Mouse (Mus musculus): ENCODE measurements around the gene Prl2c3. TPM values are rescaled to one million over a fixed set of nuclear protein-coding genes. Genes with fewer than 3 reads are reported as not detected.
"Not testable (repeated sequence)": the region's sequence is repeated elsewhere in the genome, so short reads cannot be mapped to it uniquely, and the experiment has no call there.

Gene Prl2c3
- total RNA-seq (2015; ENCODE audit: low replicate concordance) (not detected in 2 replicates), total RNA-seq (2017; ENCODE audit: low replicate concordance) (not detected in 2 replicates)

DNA sequence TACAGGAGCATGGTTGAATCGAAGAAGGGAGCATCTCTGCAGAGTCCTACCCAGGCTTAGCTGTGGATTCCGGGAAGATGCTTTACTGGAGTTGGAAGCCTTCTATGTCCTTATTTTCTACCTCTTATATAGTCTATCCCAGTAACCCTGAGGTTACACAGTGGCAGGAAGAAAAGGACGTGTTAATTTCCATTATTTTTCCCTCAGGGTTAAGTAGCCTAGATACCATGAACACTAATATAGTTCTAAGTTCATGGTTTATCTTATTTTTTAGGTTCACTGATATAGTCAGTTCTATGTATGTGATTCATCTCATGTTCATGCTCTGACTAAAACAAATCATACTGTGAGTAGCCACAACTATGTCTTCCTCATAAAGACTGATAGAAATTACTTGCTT is at the start of gene Prl2c3:
Prl2c3 (minus strand) TSS at position 101 of the 400 bp plus-strand sequence.
- not testable (repeated sequence) for ATAC-seq (replicated peaks; ENCODE audit: low FRiP score, poor library complexity, severe bottlenecking)

DNA sequence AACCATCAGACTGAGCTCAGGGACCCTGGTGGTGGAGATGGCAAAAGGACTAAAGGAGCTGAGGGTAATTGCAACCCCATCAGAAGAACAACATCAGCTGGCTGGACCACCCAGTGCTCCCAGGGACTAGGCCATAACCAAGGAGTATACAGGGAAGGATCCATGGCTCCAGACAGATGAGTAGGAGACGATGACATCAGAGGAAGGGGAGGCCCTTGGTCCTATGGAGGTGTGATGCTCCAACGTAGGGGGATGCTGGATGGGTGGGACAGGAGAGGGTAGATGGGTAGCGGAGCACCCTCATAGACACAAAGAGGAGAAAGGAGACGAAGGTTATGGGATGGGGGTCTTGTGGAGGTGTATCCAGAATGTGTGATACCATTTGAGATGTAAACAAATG is 48.4 kb upstream of the Prl2c3 start:
- ATAC-seq (replicated peaks; ENCODE audit: low FRiP score, poor library complexity, severe bottlenecking), result not testable (repeated sequence)

DNA sequence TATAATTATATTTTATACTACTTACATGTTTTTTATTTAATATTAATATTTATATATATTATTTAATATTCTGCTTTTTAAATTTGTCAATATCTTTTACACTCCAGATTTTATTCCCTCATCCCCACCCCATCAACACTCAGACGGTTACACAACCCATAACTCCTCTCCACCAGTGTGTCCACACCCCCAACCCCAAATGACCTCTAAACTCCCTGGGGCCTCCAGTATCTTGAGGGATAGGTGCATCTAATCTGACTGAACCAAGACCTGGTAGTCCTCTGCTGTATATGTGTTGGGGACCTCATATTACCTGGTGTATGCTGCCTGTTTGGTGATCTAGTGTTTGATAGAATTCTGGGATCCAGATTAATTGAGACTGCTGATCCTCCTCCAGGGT is 44.8 kb upstream of the Prl2c3 start:
- not testable (repeated sequence) for ATAC-seq (replicated peaks; ENCODE audit: low FRiP score, poor library complexity, severe bottlenecking)

DNA sequence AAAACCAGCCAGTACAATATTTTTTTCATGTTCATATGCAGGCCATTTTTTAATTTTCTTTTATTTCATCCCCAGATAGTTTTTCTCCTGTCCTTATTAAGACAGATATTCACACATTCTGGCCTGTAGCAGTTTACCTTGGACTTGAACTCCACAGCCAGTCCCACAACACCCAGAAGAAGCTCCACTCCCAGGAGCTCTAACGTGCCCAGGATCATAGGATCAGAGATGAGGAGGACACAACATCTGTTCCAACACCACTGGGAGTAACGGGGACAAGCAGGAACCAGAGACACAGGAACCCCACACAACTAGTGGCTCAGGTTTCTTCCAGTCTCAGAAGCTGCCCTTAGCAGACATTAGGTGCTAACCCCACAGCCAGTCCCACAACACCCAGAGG is 37.7 kb upstream of the Prl2c3 start:
- not testable (repeated sequence) for ATAC-seq (replicated peaks; ENCODE audit: low FRiP score, poor library complexity, severe bottlenecking)

DNA sequence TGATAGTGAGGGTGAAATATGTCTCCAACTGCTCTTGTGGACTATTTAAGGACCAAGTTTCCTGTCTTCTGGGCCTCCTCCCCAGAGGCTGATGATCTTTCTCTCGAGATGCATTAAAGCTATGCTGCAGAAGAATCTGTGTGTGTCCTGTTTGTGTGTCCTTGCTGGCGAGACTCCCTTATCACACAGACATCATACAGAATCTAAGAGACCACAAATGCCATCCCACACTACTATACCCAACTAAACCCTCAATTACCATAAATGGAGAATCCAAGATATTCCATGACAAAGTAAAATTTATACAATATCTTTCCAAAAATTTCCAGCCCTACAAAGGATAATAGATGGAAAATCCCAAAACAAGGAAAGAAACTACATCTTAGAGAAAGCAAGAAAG is 31.9 kb upstream of the Prl2c3 start:
- no peak for ATAC-seq (replicated peaks; ENCODE audit: low FRiP score, poor library complexity, severe bottlenecking)

DNA sequence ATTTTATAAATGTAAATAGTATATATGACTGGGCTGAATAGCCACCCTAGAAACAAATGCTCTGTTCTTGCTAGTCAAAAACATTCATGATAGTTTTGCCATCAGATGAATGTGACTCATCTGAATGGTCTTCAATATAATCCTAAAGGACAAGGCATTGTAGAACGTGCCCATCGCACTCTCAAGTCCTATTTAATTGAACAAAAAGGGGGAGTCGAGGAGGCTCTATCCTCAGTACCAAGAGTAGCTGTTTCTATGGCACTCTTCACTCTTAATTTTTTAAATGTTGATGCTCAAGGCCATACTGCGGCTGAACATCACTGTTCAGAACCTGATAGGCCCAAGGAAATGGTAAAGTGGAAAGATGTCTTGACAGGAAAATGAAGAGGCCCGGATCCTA is 29.2 kb upstream of the Prl2c3 start:
- ATAC-seq (replicated peaks; ENCODE audit: low FRiP score, poor library complexity, severe bottlenecking), result no peak

DNA sequence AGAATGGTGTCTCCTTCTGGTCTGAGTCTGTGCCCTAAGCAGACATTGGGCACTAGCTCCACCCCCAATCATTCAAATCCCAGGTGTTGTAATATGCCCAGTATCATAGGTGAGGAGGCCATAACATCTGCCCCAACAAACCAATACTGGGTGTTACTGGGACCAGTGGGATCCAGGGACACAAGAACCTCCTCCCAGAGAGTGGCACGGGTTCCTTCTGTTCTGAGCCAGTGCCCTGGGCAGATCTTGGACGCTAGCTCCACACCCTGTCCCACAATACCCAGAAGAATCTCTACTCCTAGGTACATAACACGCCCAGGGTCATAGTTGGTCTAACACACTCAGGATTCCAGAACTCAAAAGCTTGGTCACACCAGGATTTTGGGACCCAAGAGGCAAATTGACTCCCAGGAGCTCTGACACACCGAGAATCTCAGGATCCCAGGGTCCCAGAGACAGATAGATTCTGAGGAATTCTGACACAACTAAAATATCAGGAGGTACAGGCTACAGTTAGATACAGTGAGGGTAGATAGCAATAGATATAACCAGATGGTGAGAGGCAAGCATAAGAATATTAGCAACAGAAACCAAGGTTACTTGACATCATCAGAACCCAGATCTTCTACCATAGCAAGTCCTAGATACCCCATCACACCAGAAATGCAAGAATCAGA is 24.8 kb upstream of the Prl2c3 start:
- ATAC-seq (replicated peaks; ENCODE audit: low FRiP score, poor library complexity, severe bottlenecking), result peak; percentile 39; the same call in 1 of the 2 replicates

DNA sequence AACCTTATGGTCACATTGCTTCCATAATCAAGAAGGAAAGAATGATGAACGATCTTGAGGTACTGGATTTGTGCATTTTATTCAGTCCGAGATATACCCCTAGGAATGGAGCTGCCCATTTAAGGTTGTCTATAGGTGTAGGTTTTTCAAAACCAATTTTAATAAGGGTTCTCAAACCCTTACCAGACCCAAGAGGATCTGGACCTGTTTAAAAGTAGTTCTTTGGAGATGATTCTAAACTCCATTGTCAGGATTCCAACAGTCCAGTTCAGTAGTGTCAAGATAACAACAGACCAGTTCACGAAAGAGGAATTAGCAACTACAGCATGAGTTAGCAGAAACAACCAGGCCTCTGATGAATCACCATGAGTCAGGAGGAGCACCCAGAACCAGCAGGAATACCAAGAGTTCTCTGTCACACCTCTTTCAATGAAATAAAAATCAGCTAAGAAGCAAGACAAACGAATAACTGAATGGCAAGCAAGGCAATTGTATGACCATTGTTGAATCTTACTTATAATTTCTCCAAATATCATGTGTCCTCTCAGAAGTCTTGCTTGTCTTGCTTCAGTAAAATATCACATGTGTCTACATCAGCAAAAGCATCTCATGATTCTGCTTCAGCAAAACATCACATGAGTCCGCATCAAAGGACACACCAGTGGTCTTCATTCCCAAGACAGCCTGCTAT is 14.0 kb upstream of the Prl2c3 start:
- ATAC-seq (replicated peaks; ENCODE audit: low FRiP score, poor library complexity, severe bottlenecking), result not testable (repeated sequence)

DNA sequence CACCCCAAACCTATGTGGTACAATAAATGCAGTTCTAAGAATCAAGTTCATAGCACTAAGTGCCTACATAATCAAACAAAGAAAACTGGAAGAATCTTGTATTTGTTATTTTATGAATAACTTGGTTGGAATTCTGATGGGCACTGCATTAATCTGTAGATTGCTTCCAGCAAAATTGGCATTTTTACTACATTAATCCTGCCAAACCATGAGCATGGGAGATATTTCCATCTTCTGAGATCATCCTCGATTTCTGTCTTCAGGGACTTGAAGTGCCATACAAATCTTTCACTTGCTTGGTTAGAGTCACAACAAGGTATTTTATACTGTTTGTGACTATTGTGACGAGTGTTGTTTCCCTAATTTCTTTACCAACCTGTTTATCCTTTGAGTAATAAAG is 9.7 kb upstream of the Prl2c3 start:
- no peak for ATAC-seq (replicated peaks; ENCODE audit: low FRiP score, poor library complexity, severe bottlenecking)

DNA sequence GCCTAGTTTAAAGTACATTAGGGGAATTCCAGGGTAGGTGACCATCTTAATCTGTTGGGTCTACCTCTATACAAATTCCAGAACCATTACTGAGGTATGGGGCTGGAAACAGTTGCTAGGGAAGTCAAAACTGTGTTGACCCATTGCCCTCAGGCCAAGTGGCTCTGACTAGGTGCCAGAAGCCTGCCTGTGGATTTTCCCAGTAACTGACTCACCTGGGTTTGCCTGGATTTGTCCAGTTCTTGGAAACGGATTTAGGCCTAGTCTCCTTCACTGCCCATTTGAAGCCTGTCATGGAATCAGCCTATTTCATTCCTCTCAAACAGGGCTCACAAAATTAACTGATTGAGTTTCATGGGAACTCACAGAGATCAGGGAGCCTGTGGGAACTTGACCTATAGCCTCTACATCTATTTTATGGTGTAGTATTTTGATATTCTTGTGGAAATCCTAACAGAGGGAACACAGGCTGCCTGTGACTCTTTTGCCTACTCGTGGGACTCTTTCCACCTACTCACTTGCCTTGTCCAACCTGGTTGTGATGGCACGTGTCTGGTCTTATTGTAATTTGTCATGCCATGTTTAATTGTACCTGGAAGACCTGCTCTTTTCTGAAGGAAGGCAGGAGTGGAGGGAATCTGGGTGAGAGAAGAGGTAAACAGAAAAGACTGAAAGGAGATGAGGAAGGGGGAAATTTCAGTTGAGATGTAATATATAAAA is 9.1 kb upstream of the Prl2c3 start:
- not testable (repeated sequence) for ATAC-seq (replicated peaks; ENCODE audit: low FRiP score, poor library complexity, severe bottlenecking)

DNA sequence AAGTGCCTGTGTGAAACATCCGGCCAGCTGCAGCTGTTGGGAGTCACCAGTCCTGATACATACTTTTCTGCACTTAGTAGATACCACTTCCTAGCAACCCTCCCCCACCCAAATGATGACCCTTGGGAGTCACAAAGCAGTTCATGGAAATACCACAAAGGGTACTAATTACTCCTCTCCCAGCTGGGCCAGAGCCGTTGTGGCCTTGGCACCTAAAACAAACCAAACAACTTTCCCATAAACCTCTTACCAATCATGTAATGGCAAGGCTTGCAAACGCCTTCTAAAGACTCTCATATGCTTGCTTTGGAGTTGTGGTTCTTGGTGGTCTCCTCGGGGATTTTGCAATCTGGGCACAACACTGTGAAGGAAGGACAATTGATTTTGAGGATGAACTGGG is 6.6 kb upstream of the Prl2c3 start:
- not testable (repeated sequence) for ATAC-seq (replicated peaks; ENCODE audit: low FRiP score, poor library complexity, severe bottlenecking)

DNA sequence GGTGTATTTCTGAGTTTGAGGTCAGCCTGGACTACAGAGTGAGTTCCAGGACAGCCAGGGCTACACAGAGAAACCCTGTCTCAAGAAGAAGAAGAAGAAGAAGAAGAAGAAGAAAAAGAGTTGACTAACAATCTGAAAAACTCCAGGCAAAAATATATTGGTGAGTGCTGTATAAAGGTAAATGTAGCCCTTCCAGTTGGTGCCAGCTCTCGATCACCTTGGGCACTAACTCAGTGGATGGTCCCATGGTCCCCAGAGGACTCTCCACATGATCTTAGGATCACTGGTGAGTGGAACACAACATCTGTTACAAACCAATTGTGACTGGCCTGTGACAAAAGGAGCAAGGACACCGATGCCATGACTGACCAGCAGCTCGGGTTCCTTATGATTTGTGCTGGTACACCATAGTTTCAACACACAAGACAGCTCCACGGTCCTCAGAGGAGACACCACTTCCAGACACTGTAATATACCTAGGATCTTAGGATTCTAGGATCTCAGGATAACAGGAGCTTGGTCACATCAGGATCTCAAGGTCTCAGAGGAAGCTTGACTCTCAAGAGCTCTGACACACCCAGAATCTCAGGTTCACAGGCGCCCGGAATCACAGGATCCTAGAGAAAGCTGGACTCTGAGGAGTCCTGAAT is 30.3 kb downstream of the Prl2c3 start:
- not testable (repeated sequence) for ATAC-seq (replicated peaks; ENCODE audit: low FRiP score, poor library complexity, severe bottlenecking)

Other genes with a start within 250 kb of the Prl2c3 start
- 4.2 and 4.3 TPM in 2 replicates for gene Ero1lb, start 234.2 kb downstream of the Prl2c3 start, total RNA-seq (2015; ENCODE audit: low replicate concordance)
- gene Ero1lb, start 234.2 kb downstream of the Prl2c3 start, total RNA-seq (2017; ENCODE audit: low replicate concordance), result 1.5 and 2.1 TPM in 2 replicates
- not detected in 2 replicates for gene Prl2c2, start 205.3 kb upstream of the Prl2c3 start, total RNA-seq (2015; ENCODE audit: low replicate concordance)
- gene Prl2c2, start 205.3 kb upstream of the Prl2c3 start, total RNA-seq (2017; ENCODE audit: low replicate concordance), result not detected in 2 replicates